ENCODE assay signal across 26 mouse cellular contexts in the genomic region with DNA sequence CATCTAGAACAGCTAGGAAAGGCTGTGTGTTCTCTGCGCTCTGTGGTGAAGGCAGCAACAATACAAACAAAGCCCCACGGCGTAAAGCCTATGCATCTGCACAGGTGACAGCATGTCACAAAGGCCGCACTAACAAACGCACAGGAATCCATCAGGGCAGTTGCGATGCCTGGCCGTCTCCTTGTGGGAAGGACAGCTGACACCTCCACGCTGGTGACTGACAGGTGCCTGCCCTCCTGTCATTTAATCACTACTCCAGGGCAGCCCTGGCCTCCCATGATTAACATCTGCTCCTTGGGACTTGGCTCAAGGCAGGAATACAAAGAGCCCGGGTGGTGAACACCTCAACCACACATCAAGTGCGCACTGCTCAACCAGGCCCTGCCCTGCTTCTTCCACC. TPM values are rescaled to one million over a fixed set of nuclear protein-coding genes. Genes with fewer than 3 reads are reported as not detected.
DNase-seq lines count a peak whose midpoint lies in the region; ATAC-seq lines count a peak whose summit lies in the region.
"Had no signal": no experiment of that assay in that cellular context is flagged by ENCODE, and none has a peak within 500 bp of the region (broad histone marks: within the 10 kb centered on the region; RNA-seq: fewer than 3 reads in every experiment).

No protein-coding gene starts in this region.

- peak overlapping the region; percentile 21; the same call in 1 of the 2 replicates for H3K9ac ChIP-seq in heart, embryonic 14.5 days (ENCODE audit: low read length)
- peak overlapping the region; percentile 34; the same call in 1 of the 2 replicates for H3K9ac ChIP-seq in neural tube, embryonic 13.5 days
- H3K9ac ChIP-seq: embryonic facial prominence, embryonic 13.5 days; forebrain, embryonic 12.5 days; forebrain, embryonic 15.5 days; heart, embryonic 15.5 days; hindbrain, embryonic 14.5 days had no signal

- WGBS in heart, embryonic 14.5 days, result 83% methylated on average over 10 of the region's 10 CpGs
- 94% methylated on average over 10 of the region's 10 CpGs for WGBS in neural tube, embryonic 13.5 days

- H3K36me3 ChIP-seq in heart, embryonic 14.5 days (ENCODE audit: control insufficient read depth, insufficient read depth, low read length), result peaks cover 91% of the 10 kb centered on the region
- H3K36me3 ChIP-seq in neural tube, embryonic 13.5 days, result peaks cover 74% of the 10 kb centered on the region

- H3K4me1 ChIP-seq in heart, embryonic 14.5 days (ENCODE audit: control insufficient read depth in 2 of 2, insufficient read depth in 2 of 2, low read length in 2 of 2), result peaks cover 2 to 31% of the 10 kb centered on the region in 2 experiments; a peak in 3 of 4 replicates
- peaks cover 8% of the 10 kb centered on the region for H3K4me1 ChIP-seq in neural tube, embryonic 13.5 days (replicated peaks)

- no peaks in the 10 kb centered on the region for H3K9me3 ChIP-seq in heart, embryonic 14.5 days (ENCODE audit: control insufficient read depth, low read length)
- H3K9me3 ChIP-seq in neural tube, embryonic 13.5 days, result no peaks in the 10 kb centered on the region
- H3K9me3 ChIP-seq: embryonic facial prominence, embryonic 13.5 days; forebrain, embryonic 12.5 days; forebrain, embryonic 15.5 days; heart, embryonic 15.5 days had no signal

- H3K27me3 ChIP-seq in heart, embryonic 14.5 days (ENCODE audit: control insufficient read depth, insufficient read depth, low read length), result no peaks in the 10 kb centered on the region
- H3K27me3 ChIP-seq in neural tube, embryonic 13.5 days, result no peaks in the 10 kb centered on the region
- H3K27me3 ChIP-seq: embryonic facial prominence, embryonic 13.5 days; forebrain, embryonic 12.5 days; forebrain, embryonic 15.5 days; heart, embryonic 15.5 days had no signal

- no peak overlapping the region for H3K4me3 ChIP-seq in heart, embryonic 14.5 days (ENCODE audit: control insufficient read depth in 1 of 2, insufficient read depth in 1 of 2, low read depth in 1 of 2, low read length in 2 of 2)
- H3K4me3 ChIP-seq in neural tube, embryonic 13.5 days, result no peak overlapping the region
- H3K4me3 ChIP-seq: embryonic facial prominence, embryonic 10.5 days; embryonic facial prominence, embryonic 13.5 days; erythroblast, embryonic 14.5 days; forebrain, embryonic 12.5 days; forebrain, embryonic 15.5 days; heart, embryonic 15.5 days; hindbrain, embryonic 10.5 days had no signal

- ATAC-seq in heart, embryonic 14.5 days (ENCODE audit: insufficient number of reproducible peaks, insufficient read depth, low FRiP score, low read depth), result no peak
- no peak for ATAC-seq in neural tube, embryonic 13.5 days (ENCODE audit: low read depth)
- ATAC-seq: activated CD4-positive, CD25-positive, alpha-beta regulatory T cell, adult 4 months; forebrain, embryonic 15.5 days; intestine, postnatal 0 days had no signal

- intact Hi-C loops in heart, postnatal 14 days (cut with DNase I), result no loop called here
- intact Hi-C loops in heart, postnatal 10 days (cut with DNase I), result no loop called here

- DNase-seq in gastrocnemius, adult 18-20 months (ENCODE audit: low spot score), result peak; percentile 29
- DNase-seq in gastrocnemius, postnatal 10 days, result no peak
- DNase-seq in heart, adult 11 months, result peak; percentile 89
- no peak for DNase-seq in heart, postnatal 14 days
- DNase-seq in heart, postnatal 10 days, result no peak
- no peak for DNase-seq in neural tube, embryonic 10.5 days (ENCODE audit: extremely low spot score, low spot score)
- DNase-seq: adrenal gland, adult 8-10 months; cerebellum, adult 11-12 months; cerebellum, adult 8-10 months; cerebellum, postnatal 10 days; cerebellum, postnatal 36 days; embryo, embryonic 11 days; heart, postnatal 36 days; kidney, adult 8-10 months had no signal

- no peak overlapping the region for H3K4me2 ChIP-seq in heart, embryonic 14.5 days (ENCODE audit: low read length)
- no peak overlapping the region for H3K4me2 ChIP-seq in neural tube, embryonic 13.5 days
- H3K4me2 ChIP-seq: embryonic facial prominence, embryonic 13.5 days; forebrain, embryonic 12.5 days; forebrain, embryonic 15.5 days; heart, embryonic 15.5 days; hindbrain, embryonic 14.5 days had no signal

- no peak overlapping the region; a peak in 1 of 4 replicates for H3K27ac ChIP-seq in heart, embryonic 14.5 days (replicated peaks in 1 of 2; ENCODE audit: control insufficient read depth in 1 of 2, insufficient read depth in 1 of 2, low read depth in 2 of 2, low read length in 2 of 2)
- H3K27ac ChIP-seq in neural tube, embryonic 13.5 days (replicated peaks), result no peak overlapping the region
- H3K27ac ChIP-seq: embryonic facial prominence, embryonic 10.5 days; embryonic facial prominence, embryonic 13.5 days; forebrain, embryonic 12.5 days; forebrain, embryonic 15.5 days; heart, embryonic 15.5 days; hindbrain, embryonic 10.5 days; hindbrain, embryonic 14.5 days had no signal

RNA-seq across cellular contexts. Expression of a gene that starts 5.7 kb away (rescaled TPM):
- total RNA-seq in gastrocnemius, adult 18-20 months (2021), result 10 to 100 TPM; 44.3 to 49.4 TPM
- 10 to 100 TPM; 39.0 to 43.1 TPM for total RNA-seq in gastrocnemius, postnatal 10 days (2021)
- total RNA-seq in heart, postnatal 14 days (2021), result 10 to 100 TPM; 41.8 to 42.8 TPM
- 173 and 176 TPM in 2 replicates for polyA plus RNA-seq in heart, embryonic 14.5 days (2014; fragmentation: Nextera tagmentation; extraction: Ambion mirVana)
- 10 to 100 TPM; 43.0 to 46.9 TPM for total RNA-seq in heart, postnatal 10 days (2021)
- 99.6 and 110 TPM in 2 replicates for polyA plus RNA-seq in neural tube, embryonic 13.5 days (2015; fragmentation: Nextera tagmentation; extraction: Ambion mirVana)

RNA-seq across cellular contexts. Expression of a gene that starts 5.7 kb away (rescaled TPM):
- 100 to 1,000 TPM; 433 to 453 TPM for total RNA-seq in gastrocnemius, adult 18-20 months (2021)
- total RNA-seq in gastrocnemius, postnatal 10 days (2021), result 100 to 1,000 TPM; 287 to 336 TPM
- 1,000 to 10,000 TPM; 1,008 to 1,014 TPM for total RNA-seq in heart, postnatal 14 days (2021)
- polyA plus RNA-seq in heart, embryonic 14.5 days (2014; fragmentation: Nextera tagmentation; extraction: Ambion mirVana), result 792 and 837 TPM in 2 replicates
- 100 to 1,000 TPM; 859 to 902 TPM for total RNA-seq in heart, postnatal 10 days (2021)
- 387 and 390 TPM in 2 replicates for polyA plus RNA-seq in neural tube, embryonic 13.5 days (2015; fragmentation: Nextera tagmentation; extraction: Ambion mirVana)

Comparison
In these comparisons a context has a peak if more than half of its experiments do, and no peak if none do; other contexts are left out.
1. DNase-seq: peak in gastrocnemius, adult 18-20 months (single experiment) and heart, adult 11 months (single experiment); none in gastrocnemius, postnatal 10 days (single experiment), heart, postnatal 14 days (0 of 2), heart, postnatal 10 days (0 of 2) and neural tube, embryonic 10.5 days (single experiment).